Mouse (Mus musculus) natural killer cell, adult 2 months (primary cell): Measurements from ENCODE around the gene Rabgap1l.

Source experiments
- DNase-seq, 2 experiments: peaks; one replicate each; pipeline ENCODE4 v3.0.0; 2022; ENCODE audit warnings: low spot score in 2 of 2

Rabgap1l gene

GRCm38 (mm10) chr1:160792686-160793355, at the start of gene Rabgap1l:
Rabgap1l (minus strand) TSS chr1:160793211.
- DNase-seq = peak; percentile 76 to 78

- peak; percentile 9 to 36 for DNase-seq
These were observed 49.6 kb upstream of the Rabgap1l start for GRCm38 (mm10) chr1:160842567-160842966.

- no peak for DNase-seq
These were observed 47.6 kb upstream of the Rabgap1l start for GRCm38 (mm10) chr1:160840618-160841017.

GRCm38 (mm10) chr1:160839095-160839494, 46.1 kb upstream of the Rabgap1l start:
- DNase-seq = no peak

GRCm38 (mm10) chr1:160834446-160834845, 41.4 kb upstream of the Rabgap1l start:
- no peak for DNase-seq

- DNase-seq = no peak
These were observed 39.4 kb upstream of the Rabgap1l start for GRCm38 (mm10) chr1:160832267-160833021.

GRCm38 (mm10) chr1:160830608-160831498, 37.8 kb upstream of the Rabgap1l start:
- DNase-seq = peak in 1 of 2 experiments; percentile 5

GRCm38 (mm10) chr1:160825441-160825856, 32.4 kb upstream of the Rabgap1l start:
- no peak for DNase-seq

GRCm38 (mm10) chr1:160823638-160824037, 30.6 kb upstream of the Rabgap1l start:
- DNase-seq = no peak

GRCm38 (mm10) chr1:160814198-160814597, 21.2 kb upstream of the Rabgap1l start:
- no peak for DNase-seq

GRCm38 (mm10) chr1:160812428-160812827, 19.4 kb upstream of the Rabgap1l start:
- no peak for DNase-seq

GRCm38 (mm10) chr1:160811930-160812329, 18.9 kb upstream of the Rabgap1l start:
- DNase-seq = no peak

- peak; percentile 26 to 57 for DNase-seq
These were observed 12.3 kb upstream of the Rabgap1l start for GRCm38 (mm10) chr1:160805268-160805667.

GRCm38 (mm10) chr1:160799972-160800371, 7.0 kb upstream of the Rabgap1l start:
- DNase-seq = no peak

- DNase-seq = no peak
These were observed 2.0 kb upstream of the Rabgap1l start for GRCm38 (mm10) chr1:160795016-160795415.

GRCm38 (mm10) chr1:160793791-160794757, 1.1 kb upstream of the Rabgap1l start:
- DNase-seq = no peak

- DNase-seq = no peak
These were observed 790 bp downstream of the Rabgap1l start for GRCm38 (mm10) chr1:160792156-160792685.

GRCm38 (mm10) chr1:160791381-160792155, 1.4 kb downstream of the Rabgap1l start:
- DNase-seq = peak; percentile 22 to 32

GRCm38 (mm10) chr1:160790630-160791029, 2.4 kb downstream of the Rabgap1l start:
- DNase-seq = no peak

- DNase-seq = no peak
These were observed 3.1 kb downstream of the Rabgap1l start for GRCm38 (mm10) chr1:160789876-160790275.
